Mouse (Mus musculus) duodenum, adult 2 months (tissue): ENCODE data around the gene Mgp. TPM values are rescaled to one million over a fixed set of nuclear protein-coding genes. Genes with fewer than 3 reads are reported as not detected.

Experiments used
- polyA plus RNA-seq: library from polyadenylated mRNA; depleted of rRNA; stranded (reverse); fragments of >200 nt; gene quantifications from 2 replicates; pipeline ENCODE4 v1.2.3, GENCODE M21; 2012; ENCODE audit warnings: low replicate concordance; rRNA removed

The Mgp gene
- polyA plus RNA-seq, result 70.6 and 80.8 TPM in 2 replicates

GRCm38 (mm10) chr6:136875670-136876069 lies at the start of gene Mgp:
Mgp (minus strand) TSS chr6:136875823.

GRCm38 (mm10) chr6:136923532-136923931 lies 47.9 kb upstream of the Mgp start, which contains the start of gene Pde6h:
Pde6h (plus strand) TSS chr6:136923832.

GRCm38 (mm10) chr6:136922080-136922479 lies 46.5 kb upstream of the Mgp start, which contains the start of gene Erp27:
Erp27 (minus strand) TSS chr6:136922180.

GRCm38 (mm10) chr6:136857186-136857872 lies 18.3 kb downstream of the Mgp start, which contains the start of gene Art4:
Art4 (minus strand) TSS chr6:136857733.

GRCm38 (mm10) chr6:136835352-136835751 lies 40.3 kb downstream of the Mgp start, which contains the start of gene Smco3:
Smco3 (minus strand) TSS chr6:136835452.

GRCm38 (mm10) chr6:136827881-136828561 lies 47.6 kb downstream of the Mgp start, which contains the start of gene Wbp11:
Wbp11 (minus strand) TSS chr6:136828233.

GRCm38 (mm10) chr6:136827516-136827880 lies 48.1 kb downstream of the Mgp start, which contains the start of gene BC049715:
BC049715 (plus strand) TSS chr6:136827626.

Other genes starting within 250 kb of the Mgp start
- gene Plbd1, start 213.9 kb downstream of the Mgp start, polyA plus RNA-seq, result 20.3 and 43.4 TPM in 2 replicates
- 35.4 and 61.1 TPM in 2 replicates for gene Gucy2c, start 94.1 kb downstream of the Mgp start, polyA plus RNA-seq
- gene Hist4h4, start 71.4 kb downstream of the Mgp start, polyA plus RNA-seq, result 1.3 and 2.3 TPM in 2 replicates
- gene H2afj, start 67.6 kb downstream of the Mgp start, polyA plus RNA-seq, result 381 and 1,561 TPM in 2 replicates
- 0.88 and 1.5 TPM in 2 replicates for gene BC049715, start 48.2 kb downstream of the Mgp start, polyA plus RNA-seq
- 32.5 and 34.8 TPM in 2 replicates for gene Wbp11, start 47.6 kb downstream of the Mgp start, polyA plus RNA-seq
- not detected in 2 replicates for gene Smco3, start 40.4 kb downstream of the Mgp start, polyA plus RNA-seq
- gene Art4, start 18.1 kb downstream of the Mgp start, polyA plus RNA-seq, result 0.08 and 0.15 TPM in 2 replicates
- 5.0 TPM in 1 of 2 replicates, not detected in the other for gene Erp27, start 46.4 kb upstream of the Mgp start, polyA plus RNA-seq
- 0.04 TPM in 1 of 2 replicates, not detected in the other for gene Pde6h, start 48.0 kb upstream of the Mgp start, polyA plus RNA-seq
- gene Arhgdib, start 66.1 kb upstream of the Mgp start, polyA plus RNA-seq, result 9.1 and 19.1 TPM in 2 replicates